Mouse (Mus musculus) embryonic facial prominence, embryonic 15.5 days (tissue): ENCODE results near the gene Cycs. TPM values are rescaled to one million over a fixed set of nuclear protein-coding genes. Genes with fewer than 3 reads are reported as not detected.

ENCODE experiments used
- ATAC-seq: fragments of 200-750 bp; cut with Nextera tagmentation; 2 replicates; pipeline ENCODE4 v1.8.0; 2017; ENCODE audit warnings: low read depth, moderate TSS enrichment; ENCODE audit not compliant: insufficient number of reproducible peaks, low FRiP score, low TSS enrichment
- H3K27ac ChIP-seq: fragments of 300-500 bp; sonication (generic); replicated peaks from 2 replicates; pipeline ENCODE4 v1.5.1; 2015; ENCODE audit warnings: mild to moderate bottlenecking, inconsistent platforms
- H3K27me3 ChIP-seq: fragments of 300-500 bp; sonication (generic); 2 replicates; pipeline ENCODE4 v1.6.1; 2015; ENCODE audit warnings: inconsistent platforms
- H3K36me3 ChIP-seq: fragments of 300-500 bp; sonication (generic); 2 replicates; pipeline ENCODE4 v1.6.1; 2015; ENCODE audit warnings: mild to moderate bottlenecking, inconsistent platforms
- H3K4me1 ChIP-seq: fragments of 300-500 bp; sonication (generic); 2 replicates; pipeline ENCODE4 v1.6.1; 2015; ENCODE audit warnings: inconsistent platforms
- H3K4me2 ChIP-seq: fragments of 300-500 bp; sonication (generic); replicated peaks from 2 replicates; pipeline ENCODE4 v1.6.1; 2015; ENCODE audit warnings: mild to moderate bottlenecking, inconsistent platforms
- H3K4me3 ChIP-seq: fragments of 300-500 bp; sonication (generic); replicated peaks from 2 replicates; pipeline ENCODE4 v1.5.1; 2015; ENCODE audit warnings: mild to moderate bottlenecking, inconsistent platforms
- H3K9ac ChIP-seq: fragments of 300-500 bp; sonication (generic); 2 replicates; pipeline ENCODE4 v1.6.1; 2015; ENCODE audit warnings: inconsistent platforms
- H3K9me3 ChIP-seq: fragments of 300-500 bp; sonication (generic); replicated peaks from 2 replicates; pipeline ENCODE4 v1.6.1; 2016; ENCODE audit warnings: inconsistent platforms
- WGBS: fragments of 180-500 bp; shearing (Covaris S2); methylation state at CpG from one replicate; pipeline ENCODE4 v1.1.7; 2015; 5-methylcytosine and 5-hydroxymethylcytosine counted together
- polyA plus RNA-seq: library from polyadenylated mRNA; unstranded; fragments of >200 nt; fragmentation: Nextera tagmentation; extraction: Ambion mirVana; gene quantifications from 2 replicates; pipeline ENCODE4 v1.2.1, GENCODE M21; 2015

The Cycs gene
- polyA plus RNA-seq, 1 experiment from 2014 or later: 55.3 TPM

DNA sequence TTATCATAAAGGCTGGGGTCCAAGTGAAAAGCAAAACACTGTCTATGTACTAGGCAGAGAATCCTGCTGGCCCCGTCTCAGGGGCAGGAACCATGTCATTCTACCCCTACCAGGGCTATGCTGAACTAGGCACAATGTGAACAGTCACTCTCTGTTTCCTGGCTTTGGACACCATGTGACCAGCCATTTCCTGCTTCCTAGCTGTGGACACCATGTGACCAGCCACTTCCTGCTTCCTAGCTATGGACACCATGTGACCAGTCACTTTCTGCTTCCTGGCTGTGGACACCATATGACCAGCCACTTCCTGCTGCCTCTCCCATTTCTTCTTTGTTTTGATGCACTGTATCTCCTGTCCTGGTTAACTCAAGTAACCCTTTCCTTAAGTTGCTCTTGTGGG lies 23.8 kb downstream of the Cycs start:
- Histone ChIP-seq H3K4me2 (no peak overlapping the region), H3K9ac (no peak overlapping the region), H3K27me3 (no peaks in the 10 kb centered on the region), H3K4me1 (peaks cover 3% of the 10 kb centered on the region; the same call in 1 of the 2 replicates), H3K4me3 (no peak overlapping the region), H3K36me3 (no peaks in the 10 kb centered on the region), H3K27ac (no peak overlapping the region), H3K9me3 (no peaks in the 10 kb centered on the region)
- ATAC-seq: no peak
- 85% methylated on average over 1 of the region's 1 CpGs for WGBS

DNA sequence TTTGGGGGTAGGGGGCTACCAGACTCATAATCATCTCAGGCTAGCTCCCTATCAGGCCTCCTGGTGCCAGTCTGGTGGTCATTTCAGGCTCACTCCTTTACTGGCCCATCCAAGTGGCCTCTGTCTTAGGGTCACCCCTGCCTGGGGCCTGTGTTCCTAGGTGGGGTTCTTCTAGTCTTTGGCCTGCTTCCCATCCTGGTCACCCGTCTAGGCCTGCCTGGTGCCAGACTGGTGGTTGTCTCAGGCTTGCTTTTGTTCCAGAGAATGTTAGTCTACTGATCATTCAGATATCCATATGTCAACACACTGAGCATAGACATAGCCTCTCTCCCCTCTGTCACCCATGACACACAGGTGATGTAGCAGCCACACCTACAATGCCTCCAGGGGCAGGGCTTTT lies 26.7 kb downstream of the Cycs start:
- Histone ChIP-seq H3K27me3 (no peaks in the 10 kb centered on the region), H3K9ac (no peak overlapping the region), H3K4me1 (peaks cover 3% of the 10 kb centered on the region), H3K36me3 (no peaks in the 10 kb centered on the region), H3K4me2 (no peak overlapping the region), H3K27ac (no peak overlapping the region), H3K9me3 (no peaks in the 10 kb centered on the region), H3K4me3 (no peak overlapping the region)
- 80% methylated on average over 1 of the region's 1 CpGs for WGBS
- ATAC-seq: no peak

DNA sequence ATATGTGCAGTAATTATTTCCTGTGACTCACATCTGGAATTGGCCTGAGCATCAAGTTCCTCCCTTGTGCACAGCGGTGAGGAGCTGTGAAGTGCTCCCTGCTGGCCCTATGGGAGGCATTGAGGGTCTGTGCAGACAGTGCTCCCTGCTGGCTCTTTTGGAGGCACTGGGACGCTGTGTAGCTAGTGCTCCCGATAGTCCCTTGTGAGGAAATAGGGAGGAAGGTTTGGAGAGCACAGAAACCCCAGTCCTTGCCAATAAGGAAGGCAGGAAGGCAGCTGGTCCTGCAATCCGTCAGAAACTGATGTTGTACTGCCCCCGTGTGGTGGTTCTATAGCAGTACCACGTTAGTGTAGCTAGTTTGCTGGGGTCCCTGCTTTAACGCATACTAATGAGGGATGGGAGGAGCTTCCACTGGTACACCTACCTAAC lies 29.9 kb downstream of the Cycs start:
- Histone ChIP-seq H3K4me3 (no peak overlapping the region), H3K4me1 (peaks cover 3% of the 10 kb centered on the region), H3K27ac (no peak overlapping the region), H3K9me3 (no peaks in the 10 kb centered on the region), H3K36me3 (no peaks in the 10 kb centered on the region), H3K9ac (no peak overlapping the region), H3K27me3 (no peaks in the 10 kb centered on the region), H3K4me2 (peak overlapping the region; percentile 24)
- WGBS: 3% methylated on average over 7 of the region's 7 CpGs
- peak; percentile 48; the same call in 1 of the 2 replicates for ATAC-seq

DNA sequence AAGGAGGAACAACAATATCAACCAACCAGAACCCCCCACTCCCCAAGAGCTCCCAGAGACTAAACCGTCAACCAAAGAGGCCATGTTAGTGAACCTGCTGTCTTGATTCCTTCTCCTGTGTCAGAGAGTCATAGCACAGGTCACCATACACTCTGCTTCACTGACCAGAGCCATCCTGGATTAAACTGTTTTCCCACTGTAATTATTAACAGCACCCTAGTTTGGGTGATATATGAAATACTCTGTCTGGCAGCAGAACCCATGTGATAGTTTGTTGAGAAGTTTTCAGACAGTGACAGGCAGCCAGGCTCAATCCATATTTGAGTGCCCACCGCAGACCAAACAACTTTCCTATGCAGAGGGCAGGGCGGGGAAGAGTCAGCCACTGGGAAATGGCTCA lies 31.0 kb downstream of the Cycs start:
- no peak overlapping the region for H3K4me2 ChIP-seq

DNA sequence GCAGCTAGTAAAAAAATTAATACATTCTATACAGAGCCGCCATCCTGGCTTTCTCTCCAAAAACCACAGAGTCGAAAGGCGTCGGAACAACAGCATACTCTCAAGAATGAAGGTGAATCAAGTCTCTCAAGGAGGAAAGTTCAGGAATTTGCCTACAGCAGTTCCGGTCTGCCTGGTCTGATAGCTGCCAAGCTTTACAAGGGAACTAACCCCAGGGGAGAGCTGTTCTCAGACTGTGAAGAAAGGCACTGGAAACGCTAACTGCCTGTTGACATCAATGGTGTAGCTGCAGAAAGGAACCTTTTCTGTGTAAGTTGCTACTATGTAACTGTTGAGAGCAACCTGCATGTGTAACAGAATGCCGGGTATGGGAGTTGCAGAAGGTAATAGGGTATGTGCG lies 34.4 kb downstream of the Cycs start:
- Histone ChIP-seq H3K4me2 (no peak overlapping the region), H3K36me3 (no peaks in the 10 kb centered on the region), H3K4me3 (no peak overlapping the region), H3K27ac (no peak overlapping the region), H3K9me3 (no peaks in the 10 kb centered on the region), H3K9ac (no peak overlapping the region), H3K27me3 (no peaks in the 10 kb centered on the region), H3K4me1 (peaks cover 3% of the 10 kb centered on the region)
- ATAC-seq: no peak
- 48% methylated on average over 8 of the region's 8 CpGs for WGBS

More for the DNA sequence above, 31.0 kb downstream of the Cycs start:
- H3K4me3 ChIP-seq: no peak overlapping the region
- WGBS: 81% methylated on average over 3 of the region's 3 CpGs
- peaks cover 3% of the 10 kb centered on the region for H3K4me1 ChIP-seq
- H3K36me3 ChIP-seq: no peaks in the 10 kb centered on the region
- no peak overlapping the region for H3K27ac ChIP-seq
- no peaks in the 10 kb centered on the region for H3K27me3 ChIP-seq
- H3K9me3 ChIP-seq: no peaks in the 10 kb centered on the region
- H3K9ac ChIP-seq: no peak overlapping the region
- ATAC-seq: no peak

DNA sequence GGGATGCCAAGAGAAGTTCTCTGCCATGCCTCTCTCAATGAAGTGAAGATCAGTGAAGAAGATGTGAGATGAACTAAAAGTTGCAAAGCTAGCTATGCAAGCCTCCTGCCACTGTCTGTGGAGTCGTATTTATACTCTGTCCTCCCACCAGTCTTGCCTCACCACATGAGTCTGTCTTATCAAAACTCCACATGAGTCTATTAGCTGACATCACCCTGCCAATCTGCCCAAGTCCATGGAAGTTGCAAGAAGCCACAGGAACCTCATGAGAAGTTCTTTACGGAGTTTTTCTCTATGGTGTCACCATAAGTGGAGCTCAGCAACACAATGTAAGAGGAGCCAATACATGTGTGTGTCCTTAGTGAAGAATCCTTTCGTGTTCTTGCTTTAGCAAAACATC lies 35.3 kb downstream of the Cycs start:
- 62% methylated on average over 3 of the region's 3 CpGs for WGBS
- H3K4me1 ChIP-seq: 0 out of 2 replicates have a peak, but pooled peaks cover 3% of the 10 kb centered on the region
- no peak overlapping the region for H3K27ac ChIP-seq
- H3K9ac ChIP-seq: no peak overlapping the region
- ATAC-seq: no peak
- H3K4me3 ChIP-seq: no peak overlapping the region
- H3K4me2 ChIP-seq: no peak overlapping the region
- H3K36me3 ChIP-seq: no peaks in the 10 kb centered on the region
- no peaks in the 10 kb centered on the region for H3K9me3 ChIP-seq
- no peaks in the 10 kb centered on the region for H3K27me3 ChIP-seq

DNA sequence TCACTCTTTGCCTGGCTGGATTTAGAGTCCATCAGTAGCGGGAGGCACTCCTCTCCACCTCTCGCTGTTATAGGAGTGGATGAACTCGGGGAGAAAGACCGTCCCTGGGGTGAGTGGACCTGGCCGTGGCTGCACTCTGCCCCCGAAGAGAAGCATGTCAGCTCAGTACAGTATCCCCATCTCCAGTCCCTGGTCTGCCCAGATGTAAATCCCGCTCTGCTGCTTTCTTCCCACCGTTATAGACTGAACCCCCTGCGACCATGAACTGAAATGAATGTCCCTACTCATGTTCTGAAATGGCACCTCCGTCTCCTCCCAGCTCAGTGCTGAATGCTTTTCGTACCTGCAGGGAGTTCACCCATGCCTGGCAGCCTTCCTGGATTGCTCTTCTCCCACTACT lies 37.1 kb downstream of the Cycs start:
- no peak for ATAC-seq
- no peak overlapping the region for H3K4me2 ChIP-seq

DNA sequence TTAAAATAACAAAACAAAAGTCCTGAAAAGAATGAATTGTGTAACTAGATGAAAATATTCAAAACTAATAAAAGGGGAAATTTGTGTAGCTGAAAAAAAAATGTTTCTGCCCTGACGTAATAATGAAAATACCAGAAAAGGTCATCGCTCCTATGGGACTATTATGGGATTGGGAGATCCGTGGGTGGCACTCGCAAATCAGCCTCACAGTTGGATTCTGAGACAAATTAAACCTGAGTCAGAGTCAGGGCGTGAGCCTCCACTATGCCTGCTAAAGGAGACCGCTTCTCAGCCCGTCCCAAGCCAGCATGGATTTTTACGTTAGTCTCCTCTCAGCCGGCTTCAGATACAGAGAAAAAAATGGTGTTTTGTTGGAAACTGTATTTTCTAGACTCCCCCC lies 38.9 kb downstream of the Cycs start:
- Histone ChIP-seq H3K4me2 (no peak overlapping the region), H3K9me3 (no peaks in the 10 kb centered on the region), H3K9ac (no peak overlapping the region), H3K4me3 (no peak overlapping the region), H3K36me3 (no peaks in the 10 kb centered on the region), H3K27ac (no peak overlapping the region), H3K27me3 (no peaks in the 10 kb centered on the region), H3K4me1 (0 out of 2 replicates have a peak, but pooled peaks cover 3% of the 10 kb centered on the region)
- no peak for ATAC-seq
- WGBS: 64% methylated on average over 9 of the region's 9 CpGs

More for the DNA sequence above, 37.1 kb downstream of the Cycs start:
- 0 out of 2 replicates have a peak, but pooled peaks cover 3% of the 10 kb centered on the region for H3K4me1 ChIP-seq
- H3K9ac ChIP-seq: no peak overlapping the region
- no peaks in the 10 kb centered on the region for H3K27me3 ChIP-seq
- H3K27ac ChIP-seq: no peak overlapping the region
- no peaks in the 10 kb centered on the region for H3K36me3 ChIP-seq
- H3K4me3 ChIP-seq: no peak overlapping the region
- no peaks in the 10 kb centered on the region for H3K9me3 ChIP-seq
- 85% methylated on average over 11 of the region's 11 CpGs for WGBS

DNA sequence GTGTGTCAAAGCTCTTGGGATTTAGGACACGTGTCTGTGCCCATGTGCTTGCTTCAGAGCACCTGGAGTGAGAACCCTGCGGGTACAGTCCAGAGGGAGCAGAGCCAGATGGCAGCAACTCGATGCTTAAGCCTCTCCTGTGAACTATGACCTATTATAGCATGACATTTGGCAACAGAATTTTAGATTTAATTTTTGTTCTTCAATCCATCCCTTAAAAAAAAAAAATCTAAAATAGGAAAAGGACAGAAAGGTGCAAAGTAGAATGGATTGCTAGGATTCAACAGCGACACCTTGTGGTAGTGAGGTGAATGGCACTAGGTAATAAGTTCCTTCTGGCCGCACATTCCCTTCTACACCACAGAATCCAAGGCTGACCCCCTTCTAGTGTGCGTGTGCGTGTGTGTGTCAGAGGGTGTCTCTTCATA lies 39.7 kb downstream of the Cycs start:
- WGBS: 20% methylated on average over 7 of the region's 7 CpGs
- Histone ChIP-seq H3K27me3 (no peaks in the 10 kb centered on the region), H3K4me1 (0 out of 2 replicates have a peak, but pooled peaks cover 3% of the 10 kb centered on the region), H3K9me3 (no peaks in the 10 kb centered on the region), H3K9ac (no peak overlapping the region), H3K36me3 (no peaks in the 10 kb centered on the region), H3K4me2 (no peak overlapping the region), H3K4me3 (no peak overlapping the region), H3K27ac (no peak overlapping the region)
- no peak; the same call in 1 of the 2 replicates for ATAC-seq

DNA sequence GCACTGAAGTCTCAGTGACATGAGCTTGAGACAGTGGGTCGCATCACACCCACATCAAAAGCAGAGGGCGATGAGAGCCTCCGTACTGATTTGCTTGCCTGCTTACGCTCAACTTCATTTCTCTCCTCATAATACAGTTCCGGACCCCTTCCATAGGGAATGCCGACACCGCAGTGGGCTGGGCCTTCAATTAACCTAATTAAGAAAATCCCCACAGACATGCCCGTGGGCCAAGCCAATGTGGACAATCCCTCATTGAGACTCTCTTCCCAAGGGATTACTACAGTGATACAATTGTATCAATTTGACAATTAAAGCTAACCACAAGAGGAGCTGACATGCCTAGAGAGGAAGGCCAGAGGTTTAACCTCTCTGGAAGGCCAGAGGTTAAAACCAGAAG lies 40.5 kb downstream of the Cycs start:
- H3K36me3 ChIP-seq: no peaks in the 10 kb centered on the region
- H3K4me1 ChIP-seq: 0 out of 2 replicates have a peak, but pooled peaks cover 3% of the 10 kb centered on the region
- no peak overlapping the region for H3K27ac ChIP-seq
- H3K27me3 ChIP-seq: no peaks in the 10 kb centered on the region
- WGBS: 64% methylated on average over 8 of the region's 8 CpGs
- H3K4me2 ChIP-seq: no peak overlapping the region
- ATAC-seq: no peak
- H3K4me3 ChIP-seq: no peak overlapping the region
- H3K9me3 ChIP-seq: no peaks in the 10 kb centered on the region
- H3K9ac ChIP-seq: no peak overlapping the region

DNA sequence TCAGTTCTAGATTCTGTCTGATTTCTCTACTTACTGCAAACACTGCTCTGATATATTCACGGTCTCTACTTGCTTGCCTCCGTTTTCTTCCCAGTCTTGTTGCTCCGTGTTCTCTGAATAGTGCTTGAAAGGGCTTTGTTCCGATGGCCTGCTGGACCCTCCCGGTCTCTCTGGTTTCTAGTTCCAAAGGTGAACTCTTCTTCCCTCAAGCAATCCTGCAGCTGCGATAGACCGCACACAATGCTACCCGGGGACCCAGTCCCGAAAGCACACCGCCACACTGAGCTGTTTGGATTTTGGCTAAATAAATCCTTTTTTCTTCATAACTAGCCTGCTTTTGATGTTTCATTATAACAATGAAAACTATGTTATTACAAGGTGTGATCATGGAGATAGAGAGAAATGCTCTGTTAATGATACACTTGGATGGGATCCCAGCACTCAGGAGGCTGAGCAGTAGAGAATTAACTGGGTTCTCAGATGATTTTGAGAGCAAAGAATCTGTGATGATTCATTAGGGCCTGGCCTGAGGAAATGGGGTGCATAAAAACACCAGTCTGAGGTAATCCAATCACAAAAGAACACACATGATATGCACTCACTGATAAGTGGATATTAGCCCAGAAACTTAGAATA lies 42.0 kb downstream of the Cycs start:
- H3K4me2 ChIP-seq: no peak overlapping the region
- WGBS: 83% methylated on average over 10 of the region's 10 CpGs
- no peak overlapping the region for H3K9ac ChIP-seq
- no peaks in the 10 kb centered on the region for H3K36me3 ChIP-seq
- H3K27me3 ChIP-seq: no peaks in the 10 kb centered on the region
- H3K9me3 ChIP-seq: no peaks in the 10 kb centered on the region
- no peak overlapping the region for H3K4me3 ChIP-seq
- H3K27ac ChIP-seq: no peak overlapping the region
- H3K4me1 ChIP-seq: 0 out of 2 replicates have a peak, but pooled peaks cover 3% of the 10 kb centered on the region
- no peak for ATAC-seq

DNA sequence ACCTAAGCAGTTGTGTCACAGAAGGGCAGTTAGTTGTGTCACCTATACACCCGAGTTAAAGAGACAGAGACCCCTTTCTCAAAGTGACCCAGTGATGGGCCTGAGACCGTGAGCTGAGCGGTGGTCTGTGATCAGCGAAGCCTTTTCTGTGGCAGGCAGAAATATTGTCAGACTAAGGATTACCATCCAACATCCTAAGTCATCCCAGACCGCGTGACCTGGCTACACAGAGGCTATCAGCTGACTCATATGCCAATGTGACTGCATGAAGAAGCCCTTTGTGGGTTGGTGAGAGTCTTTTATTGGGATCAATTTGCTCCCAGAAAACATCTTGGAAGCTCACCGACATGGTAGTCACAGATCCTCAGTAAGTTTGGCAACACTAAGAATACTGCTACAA lies 43.6 kb downstream of the Cycs start:
- Histone ChIP-seq H3K27ac (no peak overlapping the region), H3K9ac (no peak overlapping the region), H3K4me1 (0 out of 2 replicates have a peak, but pooled peaks cover 3% of the 10 kb centered on the region), H3K4me2 (no peak overlapping the region), H3K36me3 (no peaks in the 10 kb centered on the region), H3K27me3 (no peaks in the 10 kb centered on the region), H3K9me3 (no peaks in the 10 kb centered on the region), H3K4me3 (no peak overlapping the region)
- no peak for ATAC-seq
- 95% methylated on average over 7 of the region's 7 CpGs for WGBS
